In genomic region chr13:92131384-92132150, GRCm38 (mm10) we compare ENCODE assay signal across 8 mouse cellular contexts. TPM values are rescaled to one million over a fixed set of nuclear protein-coding genes. Genes with fewer than 3 reads are reported as not detected.
DNase-seq lines count a peak whose midpoint lies in the region; ATAC-seq and TF ChIP-seq lines count a peak whose summit lies in the region.

Gene Rasgrf2 (minus strand): TSS chr13:92131656.

- peak; percentile 25 for DNase-seq in urinary bladder, adult 2 months (ENCODE audit: low spot score)
- DNase-seq in urinary bladder, postnatal 10 days (ENCODE audit: low spot score) = no peak
- peak; percentile 76 for DNase-seq in forebrain, embryonic 14.5 days (ENCODE audit: low spot score)
- peak; percentile 14 for DNase-seq in heart, postnatal 4 days
- peak; percentile 61 for DNase-seq in layer of hippocampus, adult 9-11 months
- DNase-seq in lung, embryonic 14.5 days = peak; percentile 57
- DNase-seq in right cerebral cortex, adult 2 months (ENCODE audit: low spot score in 2 of 2) = peak; percentile 70 to 73
- DNase-seq in spleen, adult 12 weeks (ENCODE audit: low spot score) = no peak

- no peaks in the 10 kb centered on the region for H3K36me3 ChIP-seq in forebrain, embryonic 14.5 days (ENCODE audit: control insufficient read depth, insufficient read depth, low read length)
- H3K36me3 ChIP-seq in lung, embryonic 14.5 days (ENCODE audit: insufficient read depth) = no peaks in the 10 kb centered on the region

- H3K4me3 ChIP-seq in forebrain, embryonic 14.5 days (ENCODE audit: low read depth, low read length) = peak within 1 kb of the TSS; percentile 49
- peak within 1 kb of the TSS; percentile 53 for H3K4me3 ChIP-seq in lung, embryonic 14.5 days (ENCODE audit: low read depth, low read length)

- H3K4me1 ChIP-seq in forebrain, embryonic 14.5 days (ENCODE audit: control insufficient read depth, insufficient read depth, low read length) = no peaks in the 10 kb centered on the region
- no peaks in the 10 kb centered on the region for H3K4me1 ChIP-seq in lung, embryonic 14.5 days (ENCODE audit: insufficient read depth)

- peak; percentile 95 for ATAC-seq in forebrain, embryonic 14.5 days
- peak; percentile 87 for ATAC-seq in lung, embryonic 14.5 days (ENCODE audit: insufficient read depth)

- peak within 1 kb of the TSS; percentile 60 for H3K9ac ChIP-seq in forebrain, embryonic 14.5 days (ENCODE audit: low read length)
- peak within 1 kb of the TSS; percentile 34; the same call in 1 of the 2 replicates for H3K9ac ChIP-seq in lung, embryonic 14.5 days

- peaks cover 8% of the 10 kb centered on the region for H3K27me3 ChIP-seq in forebrain, embryonic 14.5 days (replicated peaks; ENCODE audit: control insufficient read depth, insufficient read depth, low read length)
- peaks cover 23% of the 10 kb centered on the region for H3K27me3 ChIP-seq in lung, embryonic 14.5 days (ENCODE audit: insufficient read depth, low read length)

- under 1% methylated on average over 63 of the region's 70 CpGs for whole genome bisulfite sequencing in forebrain, embryonic 14.5 days
- WGBS in lung, embryonic 14.5 days = 2% methylated on average over 70 of the region's 70 CpGs

- TF ChIP-seq CTCF in lung, embryonic 14.5 days (IDR thresholded peaks at IDR 0.05; ENCODE audit: low read depth) = no peak

- H3K27ac ChIP-seq in forebrain, embryonic 14.5 days (ENCODE audit: low read depth, low read length) = no peak within 1 kb of the TSS
- no peak within 1 kb of the TSS for H3K27ac ChIP-seq in lung, embryonic 14.5 days (ENCODE audit: low read depth)

- no peaks in the 10 kb centered on the region for H3K9me3 ChIP-seq in forebrain, embryonic 14.5 days (replicated peaks; ENCODE audit: control insufficient read depth, low read length)
- no peaks in the 10 kb centered on the region for H3K9me3 ChIP-seq in lung, embryonic 14.5 days (ENCODE audit: low read depth, low read length)

- peak within 1 kb of the TSS; percentile 94 for H3K4me2 ChIP-seq in forebrain, embryonic 14.5 days (ENCODE audit: low read length)
- H3K4me2 ChIP-seq in lung, embryonic 14.5 days = peak within 1 kb of the TSS; percentile 95

RNA-seq across cellular contexts. Expression of gene Rasgrf2, which starts in this region (rescaled TPM):
- polyA plus RNA-seq in urinary bladder, adult 2 months (2012; rRNA removed) = 2.6 and 3.7 TPM in 2 replicates
- 1.5 and 2.0 TPM in 2 replicates for polyA plus RNA-seq in forebrain, embryonic 14.5 days (2014; fragmentation: Nextera tagmentation; extraction: Ambion mirVana)
- 1 to 10 TPM; 1.2 to 1.3 TPM for total RNA-seq in heart, postnatal 4 days (2021)
- polyA plus RNA-seq in lung, embryonic 14.5 days (2014; fragmentation: Nextera tagmentation; extraction: Ambion mirVana) = 0.09 TPM in 1 of 2 replicates, not detected in the other

Comparison
In these comparisons a context has a peak if more than half of its experiments do, and no peak if none do; other contexts are left out.
1. DNase-seq: peak in urinary bladder, adult 2 months (single experiment), forebrain, embryonic 14.5 days (single experiment), heart, postnatal 4 days (single experiment), layer of hippocampus, adult 9-11 months (single experiment) and right cerebral cortex, adult 2 months (2 of 2); none in urinary bladder, postnatal 10 days (single experiment) and spleen, adult 12 weeks (single experiment).
2. Peak in DNase-seq, ATAC-seq, H3K4me3 ChIP-seq, H3K9ac ChIP-seq and H3K4me2 ChIP-seq in lung, embryonic 14.5 days; RNA of the gene not detected or under 1 TPM.